Mouse (Mus musculus) limb, embryonic 14.5 days (tissue): ENCODE data around the gene Olfr1497. TPM values are rescaled to one million over a fixed set of nuclear protein-coding genes. Genes with fewer than 3 reads are reported as not detected.
"Not testable (repeated sequence)": the region's sequence is repeated elsewhere in the genome, so short reads cannot be mapped to it uniquely, and the experiment has no call there.

ENCODE experiments used
- ATAC-seq: fragments of 200-750 bp; cut with Nextera tagmentation; 2 replicates; pipeline ENCODE4 v1.8.0; 2017; ENCODE audit warnings: low read depth, moderate number of reproducible peaks, moderate TSS enrichment; ENCODE audit not compliant: low FRiP score
- DNase-seq: peaks from one replicate; pipeline ENCODE4 v3.0.0-alpha.2; 2015; ENCODE audit warnings: low spot score
- H3K27ac ChIP-seq: fragments of 300-500 bp; sonication (generic); replicated peaks from 2 replicates; pipeline ENCODE4 v1.5.1; 2014; ENCODE audit warnings: low read depth, mild to moderate bottlenecking, low read length, moderate library complexity, mixed read lengths
- H3K27me3 ChIP-seq: fragments of 300-500 bp; sonication (generic); 2 replicates; pipeline ENCODE4 v1.6.1; 2014; ENCODE audit warnings: low read length, mixed read lengths; ENCODE audit not compliant: control insufficient read depth, insufficient read depth
- H3K36me3 ChIP-seq: fragments of 300-500 bp; sonication (generic); 2 replicates; pipeline ENCODE4 v1.6.1; 2014; ENCODE audit warnings: mild to moderate bottlenecking, low read length, moderate library complexity, mixed read lengths; ENCODE audit not compliant: control insufficient read depth, insufficient read depth
- H3K4me1 ChIP-seq: fragments of 300-500 bp; sonication (generic); 2 replicates; pipeline ENCODE4 v1.6.1; 2014; ENCODE audit warnings: antibody characterized with exemption, low read length, mixed read lengths; ENCODE audit not compliant: control insufficient read depth, insufficient read depth
- H3K4me2 ChIP-seq: fragments of 300-500 bp; sonication (generic); replicated peaks from 2 replicates; pipeline ENCODE4 v1.6.1; 2014; ENCODE audit warnings: low read depth, mild to moderate bottlenecking, low read length, moderate library complexity; ENCODE audit not compliant: severe bottlenecking
- H3K4me3 ChIP-seq: fragments of 300-500 bp; sonication (generic); replicated peaks from 2 replicates; pipeline ENCODE4 v1.5.1; 2014; ENCODE audit warnings: low read length
- H3K9ac ChIP-seq: fragments of 300-500 bp; sonication (generic); 2 replicates; pipeline ENCODE4 v1.6.1; 2014; ENCODE audit warnings: mild to moderate bottlenecking, low read depth, low read length, moderate library complexity; ENCODE audit not compliant: severe bottlenecking
- H3K9me3 ChIP-seq: fragments of 300-500 bp; sonication (generic); 2 replicates; pipeline ENCODE4 v1.6.1; 2016; ENCODE audit warnings: low read length; ENCODE audit not compliant: control insufficient read depth
- POLR2A ChIP-seq: fragments of 200-500 bp; IDR thresholded peaks from 2 replicates; pipeline ENCODE4 v1.8.0; 2012; ENCODE audit warnings: inconsistent platforms, mild to moderate bottlenecking, moderate library complexity, borderline replicate concordance; ENCODE audit not compliant: insufficient read depth, insufficient read length; ENCODE audit errors: extremely low read depth
- WGBS: fragments of 180-500 bp; shearing (Covaris S2); extraction: QIAGEN DNeasy Blood & Tissue Kit; methylation state at CpG from one replicate; pipeline ENCODE4 v1.1.7; 2014; 5-methylcytosine and 5-hydroxymethylcytosine counted together
- polyA plus RNA-seq, 2 experiments: library from polyadenylated mRNA; depleted of rRNA in 1 of 2; stranded (reverse) in 1 of 2; unstranded in 1 of 2; fragments of >200 nt; fragmentation: Nextera tagmentation in 1 of 2; extraction: Ambion mirVana in 1 of 2; gene quantifications; 2 replicates each; pipeline versions ENCODE4 v1.2.1 to v1.2.3; 2012 to 2014

The Olfr1497 gene
- polyA plus RNA-seq, 2 experiments = not detected

GRCm38 (mm10) chr19:13812823-13813222, 14.8 kb upstream of the Olfr1497 start:
- no peak for TF ChIP-seq POLR2A
- Histone ChIP-seq H3K4me2 (no peak overlapping the region), H3K4me1 (no peaks in the 10 kb centered on the region), H3K27ac (no peak overlapping the region), H3K4me3 (no peak overlapping the region), H3K9ac (no peak overlapping the region), H3K9me3 (no peaks in the 10 kb centered on the region), H3K27me3 (no peaks in the 10 kb centered on the region), H3K36me3 (no peaks in the 10 kb centered on the region)
- DNase-seq (no peak), ATAC-seq (no peak)
- WGBS = 63% methylated on average over 2 of the region's 2 CpGs

DNA sequence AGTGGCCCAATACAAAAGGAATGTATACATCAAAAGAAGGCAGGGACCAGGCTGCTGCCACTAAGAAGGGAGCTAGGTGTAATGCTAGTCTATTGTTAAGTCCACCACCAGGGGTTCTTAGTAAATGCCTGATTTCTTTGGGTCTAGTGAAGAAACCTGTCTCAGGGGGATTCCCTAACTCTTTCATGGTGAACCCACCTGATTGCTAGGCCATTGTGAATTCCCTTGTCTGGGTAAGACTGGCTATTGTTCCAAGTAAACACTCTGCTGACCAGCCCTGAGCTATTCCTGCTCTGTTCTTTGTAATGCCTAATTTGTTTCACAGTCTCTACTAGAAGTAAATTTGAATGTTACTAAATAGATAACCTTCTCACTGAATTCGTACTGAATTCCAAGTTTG, 7.5 kb upstream of the Olfr1497 start:
- not testable (repeated sequence) for H3K9me3 ChIP-seq, H3K4me2 ChIP-seq, H3K9ac ChIP-seq, H3K36me3 ChIP-seq, H3K27me3 ChIP-seq, H3K4me3 ChIP-seq, DNase-seq, H3K4me1 ChIP-seq, ATAC-seq, H3K27ac ChIP-seq
- 64% methylated on average over 1 of the region's 1 CpGs for WGBS

- Histone ChIP-seq H3K27me3 (no peaks in the 10 kb centered on the region), H3K9ac (no peak within 1 kb of the TSS), H3K4me2 (no peak within 1 kb of the TSS), H3K36me3 (no peaks in the 10 kb centered on the region), H3K9me3 (no peaks in the 10 kb centered on the region), H3K4me1 (no peaks in the 10 kb centered on the region), H3K27ac (no peak within 1 kb of the TSS), H3K4me3 (no peak within 1 kb of the TSS)
- ATAC-seq (no peak), DNase-seq (no peak)
- 92% methylated on average over 1 of the region's 1 CpGs for WGBS
- no peak for TF ChIP-seq POLR2A
Measured at GRCm38 (mm10) chr19:13777578-13777977, 20.4 kb downstream of the Olfr1497 start, which contains the start of gene Olfr1496. TSS of gene Olfr1496 (plus strand) at chr19:13777878.

DNA sequence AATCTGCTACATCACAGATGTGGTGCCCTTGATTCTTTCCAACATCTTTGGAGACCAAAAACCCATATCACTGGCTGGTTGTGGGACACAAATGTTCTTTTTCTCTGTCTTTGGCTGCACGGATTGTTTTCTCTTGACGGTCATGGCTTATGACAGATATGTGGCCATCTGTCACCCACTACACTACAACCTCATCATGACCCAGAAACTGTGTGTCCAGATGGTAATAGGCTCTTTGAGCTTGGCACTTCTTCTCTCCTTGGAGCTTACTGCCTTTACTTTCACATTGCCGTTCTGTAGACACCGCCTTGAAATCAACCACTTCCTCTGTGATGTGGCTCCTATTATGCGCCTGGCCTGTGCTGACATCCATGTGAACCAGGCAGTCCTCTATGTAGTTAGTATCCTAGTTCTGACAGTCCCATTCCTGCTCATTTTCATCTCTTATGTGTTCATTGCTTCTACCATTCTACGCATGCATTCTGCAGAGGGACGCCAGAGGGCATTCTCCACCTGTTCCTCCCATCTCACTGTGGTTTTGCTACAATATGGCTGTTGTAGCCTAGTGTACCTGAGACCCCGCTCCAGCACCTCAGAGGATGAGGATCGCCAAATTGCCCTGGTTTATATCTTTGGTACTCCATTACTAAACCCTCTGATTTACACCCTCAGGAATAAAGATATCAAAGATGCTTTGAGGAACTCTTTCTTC, 29.3 kb downstream of the Olfr1497 start:
- TF ChIP-seq POLR2A = no peak
- H3K9me3 ChIP-seq = no peaks in the 10 kb centered on the region
- H3K4me1 ChIP-seq = no peaks in the 10 kb centered on the region
- WGBS = 90% methylated on average over 9 of the region's 9 CpGs
- DNase-seq = no peak
- H3K27ac ChIP-seq = no peak overlapping the region
- H3K9ac ChIP-seq = no peak overlapping the region
- no peak overlapping the region for H3K4me2 ChIP-seq
- no peaks in the 10 kb centered on the region for H3K36me3 ChIP-seq
- H3K27me3 ChIP-seq = no peaks in the 10 kb centered on the region
- H3K4me3 ChIP-seq = no peak overlapping the region
- ATAC-seq = no peak

DNA sequence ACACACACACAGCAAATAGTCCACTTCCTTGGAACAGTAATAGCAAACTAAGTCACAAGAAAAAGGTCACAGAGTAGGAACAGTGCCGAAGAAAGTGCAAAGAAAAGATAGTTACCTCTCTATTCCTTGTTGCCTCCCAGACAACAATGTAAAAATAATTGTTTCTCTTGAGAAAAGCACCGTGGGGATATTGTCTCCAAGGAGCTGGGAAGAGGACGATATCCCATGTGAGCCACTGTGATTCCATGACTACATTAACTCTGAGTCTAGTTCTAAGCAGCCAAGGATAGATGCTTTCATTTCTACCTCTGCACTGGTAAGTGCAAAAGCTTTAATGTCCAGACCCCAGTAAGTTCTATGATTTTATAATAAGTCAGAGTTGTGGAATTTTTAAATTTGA, 33.7 kb downstream of the Olfr1497 start, which contains the start of gene Olfr1495:
Gene Olfr1495 (plus strand): TSS at position 301 of the 400 bp plus-strand sequence.
- no peak for DNase-seq
- Histone ChIP-seq H3K27me3 (no peaks in the 10 kb centered on the region), H3K36me3 (no peaks in the 10 kb centered on the region), H3K4me2 (no peak within 1 kb of the TSS), H3K4me1 (no peaks in the 10 kb centered on the region), H3K9me3 (no peaks in the 10 kb centered on the region), H3K9ac (no peak within 1 kb of the TSS), H3K4me3 (no peak within 1 kb of the TSS), H3K27ac (no peak within 1 kb of the TSS)
- WGBS = 82% methylated on average over 3 of the region's 3 CpGs
- ATAC-seq = no peak
- TF ChIP-seq POLR2A = no peak
